Mouse (Mus musculus): ENCODE results near the gene Fhit.

Fhit gene

DNA sequence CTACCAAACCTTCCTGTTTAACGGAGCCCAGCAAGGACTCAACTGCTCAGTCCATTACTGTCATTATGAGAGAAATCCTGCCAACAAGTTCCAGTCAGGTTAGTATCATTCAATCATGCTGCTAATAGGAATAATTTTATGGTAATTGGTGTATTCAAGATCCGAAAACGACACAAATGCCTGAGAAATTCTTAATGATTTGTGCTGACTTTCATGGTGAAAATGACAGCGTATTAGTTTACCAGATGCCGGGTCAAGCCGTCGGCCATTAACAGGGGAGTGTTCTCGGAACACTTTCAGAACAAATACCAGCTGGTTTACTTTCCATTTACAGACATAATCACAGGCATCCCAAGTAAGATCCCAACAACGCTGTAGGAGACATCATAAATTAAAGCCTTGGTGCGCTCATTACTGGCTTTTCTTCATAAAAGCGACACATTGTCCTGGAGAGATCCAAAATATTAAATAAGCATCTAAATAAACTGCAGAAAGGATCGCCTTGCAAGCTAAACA, 451.0 kb downstream of the Fhit start:
- DNase-seq (ENCODE audit: low read depth, low spot score), result no peak

DNA sequence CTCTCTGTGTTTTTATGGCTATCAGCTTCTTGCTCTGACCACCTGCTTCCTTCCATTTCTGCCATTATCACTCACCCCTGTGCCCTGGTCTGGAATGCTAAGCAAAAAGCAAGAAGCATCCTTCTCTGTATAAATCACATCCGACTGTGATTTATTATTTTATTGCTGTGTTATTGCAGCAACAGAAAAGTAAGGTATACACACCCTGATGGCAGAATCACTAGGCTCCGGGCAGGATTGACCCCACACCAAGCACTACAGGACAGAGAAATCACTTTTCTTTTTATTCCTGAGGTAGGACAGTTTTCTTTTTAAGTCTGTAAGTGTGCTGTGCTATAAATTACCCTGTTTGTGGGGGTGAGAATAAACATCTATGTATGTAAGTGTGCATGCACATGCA, 460.1 kb downstream of the Fhit start:
- DNase-seq (ENCODE audit: low read depth, low spot score), result no peak

DNA sequence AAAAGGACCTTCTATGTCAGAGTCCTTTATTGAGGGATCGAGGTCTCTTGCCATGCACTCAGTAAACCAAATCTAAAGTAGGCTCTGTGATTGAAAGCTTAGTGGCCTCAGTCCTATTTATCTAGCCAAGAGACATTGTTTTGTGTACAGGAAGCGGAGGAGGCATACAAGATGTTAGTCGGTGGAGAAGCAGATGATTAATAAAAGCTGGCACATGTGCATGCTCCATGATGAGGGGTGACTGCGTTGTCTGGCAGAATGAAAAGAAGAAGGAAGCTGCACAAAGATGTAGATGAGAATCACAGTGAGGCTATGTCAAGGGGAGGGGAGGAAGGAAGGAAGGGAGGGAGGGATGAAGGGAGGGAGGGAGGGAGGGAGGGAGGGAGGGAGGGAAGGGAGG, 481.8 kb downstream of the Fhit start:
- no peak for DNase-seq (ENCODE audit: low read depth, low spot score)

DNA sequence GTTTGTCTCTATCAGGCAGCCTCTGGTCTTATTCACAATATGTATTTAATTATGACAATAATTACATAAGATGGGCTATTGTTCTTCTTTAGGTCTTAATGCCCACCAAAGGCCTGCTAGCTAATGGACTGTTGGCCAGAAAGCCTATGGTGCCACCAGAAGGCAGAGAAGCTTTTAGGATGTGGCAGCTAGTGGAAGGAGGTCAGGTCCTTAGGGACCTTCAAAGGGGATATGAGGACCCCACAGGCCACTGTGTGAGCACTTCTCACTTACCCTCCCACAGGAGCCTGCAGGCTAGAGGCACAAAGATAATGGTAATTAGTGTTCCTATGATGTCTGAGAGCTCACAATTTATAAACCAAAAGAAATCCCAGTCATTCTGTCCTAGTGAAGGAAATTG, 482.2 kb downstream of the Fhit start:
- DNase-seq (ENCODE audit: low read depth, low spot score), result no peak

DNA sequence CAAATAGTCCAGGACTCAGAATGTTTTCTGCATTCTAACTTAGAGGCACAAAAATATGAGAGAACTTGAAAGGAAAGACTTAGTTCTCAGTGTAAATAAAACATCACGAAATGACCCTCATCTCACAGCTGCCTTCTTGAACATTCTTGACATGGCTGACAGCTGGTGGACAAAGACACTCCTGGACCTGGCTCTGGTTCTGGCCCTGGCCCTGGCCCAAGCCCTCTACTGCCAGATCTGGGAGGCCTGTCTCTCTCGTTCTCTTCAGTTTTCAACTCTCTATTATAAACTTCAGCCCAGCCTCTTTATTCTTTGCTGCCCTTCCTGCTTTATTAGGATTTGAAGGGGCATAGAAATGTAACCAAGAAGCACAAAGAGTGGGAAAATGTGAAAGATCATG, 484.2 kb downstream of the Fhit start:
- DNase-seq (ENCODE audit: low read depth, low spot score), result no peak

DNA sequence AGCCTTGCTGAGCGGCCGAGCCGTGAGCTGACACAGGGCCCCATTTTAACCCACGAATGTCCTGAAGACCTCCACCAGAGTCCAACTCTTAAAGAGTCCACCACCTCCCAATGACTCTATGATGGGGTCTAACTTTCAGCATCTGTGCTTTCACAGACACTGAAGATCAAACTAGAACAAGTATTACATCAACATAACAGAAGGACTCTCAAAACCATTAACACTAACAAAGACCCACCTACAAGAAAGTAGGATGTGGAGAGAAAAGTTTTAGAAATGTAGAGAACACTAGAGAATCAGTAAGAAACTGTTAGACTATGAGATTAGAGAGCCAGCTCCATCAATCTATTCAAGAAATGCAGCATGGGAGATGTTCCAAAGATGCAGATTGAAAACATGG, 501.6 kb downstream of the Fhit start:
- no peak for DNase-seq (ENCODE audit: low read depth, low spot score)

DNA sequence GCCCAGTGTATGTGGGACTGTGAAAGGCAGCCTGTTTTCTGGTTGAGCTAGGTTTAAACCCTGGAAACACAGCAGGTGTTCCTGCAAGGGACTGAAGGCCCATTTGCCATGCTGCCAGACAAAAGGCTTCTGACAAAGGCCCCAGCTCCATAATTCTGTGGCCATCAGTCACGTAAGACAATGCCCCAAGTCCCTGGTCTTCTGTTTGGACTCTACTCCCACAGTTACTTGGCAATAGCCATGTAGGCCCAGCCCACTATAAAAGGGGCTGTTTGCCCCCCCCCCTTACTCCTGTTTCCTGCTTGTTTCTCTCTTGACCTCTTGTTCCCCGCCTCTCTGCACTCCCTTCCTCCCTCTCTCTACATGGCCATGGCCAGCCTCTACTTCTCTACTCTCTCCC, 502.5 kb downstream of the Fhit start:
- DNase-seq (ENCODE audit: low read depth, low spot score), result no peak

DNA sequence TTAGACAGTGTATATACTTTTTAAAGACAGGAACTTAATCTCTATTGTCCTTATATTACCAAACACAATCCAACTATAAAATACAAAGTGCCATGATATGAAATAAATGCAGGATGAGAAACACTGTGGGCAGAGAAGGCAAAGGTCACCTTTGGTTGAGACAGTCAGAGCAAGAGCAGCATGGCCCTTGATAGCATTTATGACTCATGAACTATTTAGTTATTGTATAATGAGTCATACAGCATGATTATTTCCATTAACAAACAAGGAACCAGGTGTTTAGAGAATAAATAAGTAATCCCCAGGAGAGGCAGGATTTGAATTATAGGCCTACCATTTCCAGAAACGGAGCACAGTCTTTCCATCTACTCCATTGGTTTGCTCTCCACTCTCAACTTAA, 503.6 kb downstream of the Fhit start:
- no peak for DNase-seq (ENCODE audit: low read depth, low spot score)

DNA sequence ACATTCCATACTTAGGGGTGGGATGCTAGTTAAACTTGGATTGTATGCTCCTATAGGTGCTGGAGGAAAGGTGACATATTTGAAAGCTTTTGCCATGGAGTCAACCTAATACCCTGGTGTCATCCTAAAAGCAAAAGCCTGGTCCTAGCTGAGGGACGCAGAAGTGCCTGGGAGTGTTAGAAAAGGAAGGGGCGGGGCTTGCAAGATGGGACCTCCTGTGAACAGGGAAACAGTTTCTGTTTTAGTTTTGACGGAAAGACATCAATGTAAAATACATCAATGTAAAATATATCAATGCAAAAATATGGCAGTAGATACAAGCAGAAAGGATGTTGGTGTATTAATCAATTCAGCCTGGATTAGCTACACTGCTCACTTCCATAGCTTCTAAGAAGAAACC, 504.5 kb downstream of the Fhit start:
- DNase-seq (ENCODE audit: low read depth, low spot score), result peak; percentile 22

DNA sequence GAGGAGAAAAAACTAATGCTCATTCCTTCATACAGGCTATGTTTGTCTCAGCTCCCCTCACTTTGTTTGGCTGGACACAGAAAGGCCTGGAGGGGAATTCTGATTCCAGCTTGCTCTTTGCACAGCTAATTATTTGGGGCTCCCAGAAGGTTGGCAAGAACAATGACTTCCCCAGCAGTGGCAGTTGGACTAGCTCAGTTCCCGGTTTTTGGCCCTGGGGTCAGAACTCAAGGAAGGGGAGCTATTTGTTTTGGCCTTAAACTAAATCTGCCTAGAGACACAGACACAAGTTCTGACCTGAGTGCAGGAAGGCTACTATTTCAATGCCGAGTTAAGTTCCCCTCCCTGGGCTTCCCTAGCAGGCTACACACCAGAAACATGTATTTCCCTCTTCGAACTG, 506.0 kb downstream of the Fhit start:
- no peak for DNase-seq (ENCODE audit: low read depth, low spot score)

DNA sequence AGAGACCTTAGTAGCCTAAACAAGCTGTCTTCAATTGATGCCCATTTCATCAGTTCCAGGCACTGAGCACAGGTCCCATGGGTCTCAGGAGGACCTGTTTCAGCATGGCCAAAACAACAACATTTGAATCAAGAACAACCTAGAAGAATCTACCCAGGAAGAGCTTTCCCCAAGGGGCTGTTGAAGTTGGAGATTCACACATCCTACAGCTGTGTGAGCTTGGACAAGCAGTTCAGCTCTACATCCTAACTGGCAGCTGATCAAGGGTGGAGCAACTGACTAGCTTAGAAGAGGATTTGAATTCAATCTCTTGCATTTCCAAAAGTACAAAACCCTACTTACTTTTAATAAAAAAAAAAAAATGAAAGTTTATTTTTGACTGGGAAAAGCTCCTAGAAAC, 514.0 kb downstream of the Fhit start:
- DNase-seq (ENCODE audit: low read depth, low spot score), result no peak

DNA sequence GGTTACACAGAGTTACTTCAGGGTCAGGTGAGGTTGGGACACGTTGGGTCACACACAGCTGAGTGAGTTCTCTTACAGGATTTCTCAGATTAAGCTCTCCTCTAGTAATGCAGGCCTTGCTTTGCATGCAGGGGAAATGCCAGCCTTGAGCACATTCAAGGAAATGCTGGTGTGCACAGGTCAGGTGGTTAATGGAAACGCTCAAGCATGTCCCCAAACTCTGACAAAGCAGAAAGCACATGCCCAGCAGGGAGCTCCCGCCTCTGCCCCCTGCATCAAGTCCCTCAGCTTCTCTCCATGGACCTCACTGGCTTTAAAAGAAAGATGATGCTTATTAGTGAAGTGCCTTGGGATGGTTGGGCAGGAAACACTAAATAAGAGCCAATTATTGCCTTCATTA, 530.1 kb downstream of the Fhit start:
- DNase-seq (ENCODE audit: low read depth, low spot score), result no peak

DNA sequence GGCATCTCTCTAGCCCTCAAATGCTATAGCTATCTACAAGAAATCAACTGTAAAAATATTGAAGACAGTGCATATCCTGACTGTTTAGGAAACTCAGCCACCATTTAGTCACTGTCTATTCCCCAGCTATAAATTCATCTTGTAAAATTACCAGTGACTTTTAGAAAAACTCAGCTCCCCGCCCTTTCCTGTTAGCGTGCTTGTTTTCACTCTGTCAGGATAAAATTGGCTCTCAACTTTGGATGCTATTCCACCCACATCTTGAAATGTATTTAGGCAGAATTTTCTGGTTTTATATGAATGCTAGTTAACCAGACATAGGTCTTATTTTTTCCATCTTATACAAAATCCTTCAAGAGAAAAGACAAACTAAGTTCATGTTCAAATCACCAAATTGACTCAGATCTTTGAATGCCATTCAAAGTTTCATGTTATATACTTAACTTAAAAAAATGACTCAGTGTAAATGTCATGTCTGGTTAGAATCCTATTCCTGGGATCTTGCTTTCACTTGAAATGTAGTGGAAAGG, 530.9 kb downstream of the Fhit start:
- DNase-seq (ENCODE audit: low read depth, low spot score), result no peak

DNA sequence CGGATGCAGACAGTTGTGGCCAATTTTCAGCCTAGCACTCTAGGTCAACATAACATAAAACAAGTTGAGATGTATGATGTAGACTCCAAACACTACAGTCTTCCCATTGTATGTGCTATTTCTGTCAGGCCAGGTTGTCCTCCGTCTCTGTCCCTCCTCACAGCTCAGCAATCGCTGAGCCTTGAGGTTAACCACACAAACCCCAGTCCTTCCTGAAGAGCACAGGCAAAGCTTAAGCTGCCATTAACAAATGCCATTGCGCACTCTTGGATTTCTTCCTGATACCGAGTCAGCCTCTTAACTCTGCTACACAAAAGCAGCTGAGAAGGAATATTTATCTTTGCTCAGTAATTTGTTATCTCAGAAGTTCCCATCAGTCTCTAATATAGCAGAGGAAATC, 568.4 kb downstream of the Fhit start:
- DNase-seq (ENCODE audit: low read depth, low spot score), result peak; percentile 28

DNA sequence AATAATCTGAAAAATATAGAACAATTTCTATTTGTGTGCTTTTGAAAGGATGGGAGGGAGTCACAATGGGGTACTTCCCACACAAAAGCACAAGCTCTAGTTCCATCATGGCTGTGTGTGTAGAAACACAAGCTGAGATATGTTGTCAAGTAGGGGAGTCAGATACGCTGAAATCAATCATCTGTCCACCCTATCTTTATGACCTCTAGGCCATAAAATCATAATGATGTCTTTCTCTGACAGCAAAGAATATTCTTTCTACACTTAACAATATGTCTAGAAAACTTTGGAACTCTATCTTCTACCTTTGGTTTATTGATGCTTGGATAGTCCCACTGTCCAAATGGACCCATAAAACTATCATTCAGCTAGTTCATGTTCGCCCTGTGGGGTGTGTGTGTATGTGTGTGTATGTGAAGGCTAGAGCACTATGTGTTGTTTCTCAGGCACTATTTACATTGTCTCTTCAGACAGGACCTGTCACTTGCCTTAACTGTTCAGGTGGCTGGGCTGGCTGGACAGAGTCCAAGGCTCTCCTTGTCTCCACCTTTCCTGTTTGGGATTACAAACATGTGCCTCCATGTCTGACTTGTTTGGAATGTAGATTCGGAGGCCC, 592.8 kb downstream of the Fhit start:
- no peak for DNase-seq (ENCODE audit: low read depth, low spot score)

DNA sequence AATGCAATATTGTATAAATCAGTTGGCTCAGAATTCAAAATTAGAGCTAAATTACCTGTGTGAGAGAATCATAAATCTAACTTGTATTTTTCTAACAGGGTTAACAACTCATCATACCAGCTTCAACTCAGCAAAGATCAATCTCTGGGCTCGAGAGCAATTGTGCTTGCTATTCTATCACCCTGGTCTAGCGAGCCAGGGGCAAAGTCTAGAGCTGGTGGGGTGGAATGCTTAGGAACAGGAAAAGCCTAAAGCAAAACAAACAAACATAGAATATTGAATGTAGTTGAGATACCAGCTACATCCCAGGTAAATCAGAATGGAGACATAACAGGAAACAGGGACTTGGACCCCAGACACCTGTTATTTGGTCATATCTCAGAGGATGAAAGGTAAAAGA, 594.1 kb downstream of the Fhit start:
- DNase-seq (ENCODE audit: low read depth, low spot score), result no peak

DNA sequence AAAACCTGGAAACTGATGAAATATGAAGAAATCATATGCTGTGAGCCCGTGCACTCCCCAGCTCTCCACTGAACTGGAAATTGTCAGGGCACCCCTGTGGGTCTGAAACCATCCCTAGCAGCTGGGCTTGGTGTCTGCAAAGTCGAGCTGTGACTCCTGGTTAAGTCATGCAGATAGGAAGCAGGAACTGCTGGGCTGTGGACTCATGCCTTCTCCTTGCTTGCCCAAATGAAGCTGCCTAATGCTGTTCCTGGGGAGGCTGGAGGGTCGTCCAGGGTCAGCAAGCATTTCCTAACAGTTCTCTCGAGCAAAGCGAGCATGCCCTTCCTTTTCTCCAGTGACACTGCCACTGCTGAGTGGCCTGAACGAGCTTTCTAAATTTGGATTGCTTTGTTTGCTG, 607.1 kb downstream of the Fhit start:
- DNase-seq (ENCODE audit: low read depth, low spot score), result no peak

DNA sequence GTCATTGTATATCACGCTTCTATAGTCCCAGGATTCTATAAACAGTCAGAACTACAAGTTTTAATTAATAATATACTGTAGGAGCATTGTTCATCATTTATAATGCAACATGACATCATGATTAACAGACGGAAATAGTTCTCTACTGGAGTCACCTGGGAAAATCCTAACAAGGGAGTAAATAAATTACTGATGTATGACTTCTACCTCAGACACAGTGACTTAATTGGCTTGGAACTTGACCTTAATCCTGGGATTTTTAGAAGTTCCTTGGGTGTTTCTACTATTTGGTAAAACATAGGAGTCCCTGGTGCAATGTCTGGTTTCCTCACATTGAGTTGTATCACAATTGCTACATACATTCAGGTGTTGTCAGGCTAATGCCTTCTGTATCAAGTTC, 613.2 kb downstream of the Fhit start:
- DNase-seq (ENCODE audit: low read depth, low spot score), result no peak

DNA sequence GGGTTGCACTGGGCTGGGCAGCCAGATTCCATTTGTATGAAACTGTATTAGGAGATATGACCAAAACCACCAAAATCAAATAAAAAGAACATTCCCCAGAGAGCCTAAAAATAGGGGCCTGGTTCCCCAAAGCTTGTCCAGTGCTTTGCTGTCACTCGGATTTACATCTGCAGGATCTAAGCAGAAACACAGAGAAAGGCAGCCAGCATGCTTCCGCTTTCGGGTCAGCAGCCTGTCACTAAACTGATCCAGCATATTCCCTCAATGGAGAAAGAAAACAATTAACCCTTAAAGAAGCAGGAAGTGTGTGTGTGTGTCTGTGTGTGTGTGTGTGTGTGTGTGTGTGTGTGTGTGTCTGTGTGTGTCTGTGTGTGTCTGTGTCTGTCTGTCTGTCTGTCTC, 615.9 kb downstream of the Fhit start:
- no peak for DNase-seq (ENCODE audit: low read depth, low spot score)

DNA sequence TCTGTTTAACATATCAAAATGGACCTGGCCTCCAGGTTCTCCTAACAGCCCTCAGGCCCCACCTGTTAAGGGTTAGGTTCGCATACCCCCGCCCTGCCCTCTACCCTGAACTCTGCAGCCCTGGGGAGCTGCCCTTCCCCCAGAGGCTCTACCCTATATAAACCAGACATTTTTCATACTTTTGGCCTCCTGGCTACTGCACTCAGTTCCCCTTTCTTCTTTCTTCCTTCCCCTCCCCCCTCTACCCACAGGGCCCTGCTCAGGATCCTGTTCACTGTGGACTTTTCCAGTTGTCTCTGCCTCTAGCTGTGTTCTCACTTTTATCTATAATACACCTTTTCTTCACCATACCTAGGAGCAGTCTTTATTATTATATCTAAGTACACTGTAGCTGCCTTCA, 627.0 kb downstream of the Fhit start:
- DNase-seq (ENCODE audit: low read depth, low spot score), result no peak

DNA sequence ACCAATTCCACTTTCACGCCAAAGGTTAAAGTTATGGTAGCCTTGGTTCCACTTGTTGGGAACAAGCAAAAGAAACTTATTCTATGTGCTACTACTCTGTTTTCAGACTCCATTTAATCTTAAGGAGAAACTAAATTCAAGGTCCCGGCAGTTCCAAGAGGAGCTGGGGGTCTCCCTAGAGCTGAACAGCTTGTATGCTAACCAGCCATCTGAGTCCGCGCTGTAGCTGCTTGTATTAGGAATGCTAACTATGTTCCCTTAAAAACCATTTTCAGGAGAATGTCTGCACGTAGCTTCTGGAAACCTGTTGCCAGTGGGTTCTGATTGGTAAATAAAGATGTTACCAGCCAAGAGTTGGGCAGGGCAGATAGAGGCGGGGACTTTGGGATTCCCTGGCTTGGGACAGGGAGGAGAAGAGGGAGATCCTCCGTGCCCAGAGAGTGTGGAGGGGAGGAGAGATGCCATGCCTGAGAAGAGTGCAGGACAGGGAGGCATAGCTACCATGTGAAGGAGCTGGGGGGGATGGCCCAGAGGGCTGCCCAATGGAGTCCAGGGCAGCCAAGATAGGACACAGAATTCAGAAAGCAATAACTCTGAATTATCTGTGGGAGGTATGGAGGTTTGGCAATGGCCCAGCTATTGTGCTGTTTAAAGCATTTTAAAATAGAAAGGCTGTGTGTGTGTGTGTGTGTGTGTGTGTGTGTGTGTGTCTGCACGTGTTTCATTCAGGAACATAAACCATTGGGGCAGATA, 629.9 kb downstream of the Fhit start:
- no peak for DNase-seq (ENCODE audit: low read depth, low spot score)

DNA sequence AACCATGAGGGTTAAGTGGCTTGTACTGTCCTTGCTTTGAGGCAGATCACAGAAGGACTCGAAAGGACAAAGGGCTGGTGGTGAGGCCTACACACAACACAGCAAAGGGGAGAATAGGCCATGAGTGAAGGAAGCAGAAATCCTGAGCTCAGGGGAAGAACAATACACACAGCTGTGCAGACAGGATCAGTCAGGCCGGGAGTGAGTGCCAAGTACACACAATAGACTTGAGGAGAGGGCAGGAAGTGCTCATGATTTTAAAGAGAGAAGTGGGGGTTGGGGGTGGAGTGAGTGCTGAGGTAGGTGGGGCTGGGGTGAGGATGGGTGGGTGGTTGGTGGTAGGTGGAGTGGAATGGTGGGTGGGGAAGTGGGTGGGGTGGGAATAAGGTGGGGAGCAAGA, 635.0 kb downstream of the Fhit start:
- DNase-seq (ENCODE audit: low read depth, low spot score), result peak; percentile 31

DNA sequence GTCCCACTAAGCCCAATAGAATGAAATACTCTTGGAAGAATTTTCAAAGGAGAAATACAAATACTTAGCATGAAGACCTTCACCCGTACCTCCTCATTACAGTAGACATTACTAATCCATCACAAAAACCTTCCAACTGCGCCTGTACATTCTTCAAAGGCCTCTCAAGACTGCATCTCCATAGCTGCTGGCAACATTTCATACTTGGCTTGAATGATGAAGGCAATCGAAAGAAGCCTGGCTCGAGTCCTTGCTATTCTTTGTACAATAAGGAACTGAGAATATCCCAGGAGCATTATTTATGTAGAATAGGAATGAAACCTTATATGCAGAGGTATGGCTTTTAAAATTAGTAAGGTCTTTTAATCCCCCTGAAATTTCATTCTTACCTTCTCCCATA, 636.0 kb downstream of the Fhit start:
- DNase-seq (ENCODE audit: low read depth, low spot score), result no peak
